Mouse (Mus musculus) adrenal gland, postnatal 10 days (tissue): Measurements from ENCODE around the gene Pih1d2. TPM values are rescaled to one million over a fixed set of nuclear protein-coding genes. Genes with fewer than 3 reads are reported as not detected.

Source experiments
- DNase-seq: peaks from one replicate; pipeline ENCODE4 v3.0.0; 2021; ENCODE audit warnings: mixed read lengths
- long read RNA-seq, 2 experiments: library from polyadenylated mRNA; stranded (forward); transcript quantifications; one replicate each; pipeline ENCODE4 v2.0.0; 2021
- total RNA-seq, 2 experiments: library from RNA; stranded (reverse); gene quantifications; 2 replicates each; pipeline ENCODE4 v1.2.3; 2021

Gene Pih1d2
- 1 to 10 TPM; 1.1 to 1.8 TPM for total RNA-seq
- long read RNA-seq, experiment 1, partial matches to known transcripts = 0 of 2 reads
- long read RNA-seq, experiment 1, other reads (novel, unspliced or antisense) = 1 of 2 reads
- long read RNA-seq, experiment 2, partial matches to known transcripts = 0 of 1 reads
- long read RNA-seq, experiment 2, other reads (novel, unspliced or antisense) = 0 of 1 reads

GRCm38 (mm10) chr9:50616766-50617603 is at the start of gene Pih1d2, which contains the start of gene Nkapd1:
Gene Pih1d2, plus strand, starts transcription at chr9:50617321.
Gene Nkapd1, minus strand, starts transcription at chr9:50617464.
- peak; percentile 95 for DNase-seq

GRCm38 (mm10) chr9:50567372-50567771 is 49.7 kb upstream of the Pih1d2 start:
- DNase-seq = no peak

- DNase-seq = no peak
These were observed 49.2 kb upstream of the Pih1d2 start for GRCm38 (mm10) chr9:50567881-50568280.

GRCm38 (mm10) chr9:50569599-50570525 is 47.3 kb upstream of the Pih1d2 start:
- DNase-seq = no peak

- no peak for DNase-seq
These were observed 36.8 kb upstream of the Pih1d2 start for GRCm38 (mm10) chr9:50580370-50580769.

GRCm38 (mm10) chr9:50585145-50585818 is 31.8 kb upstream of the Pih1d2 start:
- DNase-seq = no peak

GRCm38 (mm10) chr9:50586955-50587354 is 30.2 kb upstream of the Pih1d2 start:
- DNase-seq = no peak

GRCm38 (mm10) chr9:50590856-50591518 is 26.1 kb upstream of the Pih1d2 start:
- peak; percentile 40 for DNase-seq

GRCm38 (mm10) chr9:50592955-50593354 is 24.2 kb upstream of the Pih1d2 start:
- no peak for DNase-seq

- DNase-seq = peak; percentile 51
These were observed 23.6 kb upstream of the Pih1d2 start for GRCm38 (mm10) chr9:50593544-50593943.

- DNase-seq = no peak
These were observed 22.2 kb upstream of the Pih1d2 start for GRCm38 (mm10) chr9:50594794-50595417.

- peak; percentile 26 for DNase-seq
These were observed 20.1 kb upstream of the Pih1d2 start for GRCm38 (mm10) chr9:50596973-50597372.

GRCm38 (mm10) chr9:50601536-50601935 is 15.6 kb upstream of the Pih1d2 start:
- peak; percentile 31 for DNase-seq

GRCm38 (mm10) chr9:50602055-50602845 is 14.9 kb upstream of the Pih1d2 start:
- no peak for DNase-seq

GRCm38 (mm10) chr9:50603189-50603997 is 13.7 kb upstream of the Pih1d2 start, which contains the start of the genes Sdhd and Timm8b:
Gene Sdhd, minus strand, starts transcription at chr9:50603812.
Gene Timm8b, plus strand, starts transcription at chr9:50603910.
- DNase-seq = peak; percentile 95

GRCm38 (mm10) chr9:50603998-50604324 is 13.2 kb upstream of the Pih1d2 start:
- DNase-seq = no peak

- DNase-seq = no peak
These were observed 12.8 kb upstream of the Pih1d2 start for GRCm38 (mm10) chr9:50604338-50604737.

GRCm38 (mm10) chr9:50612115-50612514 is 5.0 kb upstream of the Pih1d2 start:
- DNase-seq = no peak

GRCm38 (mm10) chr9:50616161-50616560 is 960 bp upstream of the Pih1d2 start:
- DNase-seq = no peak
